Mouse (Mus musculus) embryo, embryonic 11 days (tissue): ENCODE data around the gene Ell3.

ENCODE experiments used
- DNase-seq: peaks from one replicate; pipeline ENCODE4 v3.0.0-alpha.2; 2015

The Ell3 gene

GRCm38 (mm10) chr2:121446506-121446905, 2.4 kb upstream of the Ell3 start:
- DNase-seq = no peak

- no peak for DNase-seq
Observed at GRCm38 (mm10) chr2:121445117-121445516, 1.0 kb upstream of the Ell3 start.

- DNase-seq = no peak
Observed at GRCm38 (mm10) chr2:121443068-121443349, 1.1 kb downstream of the Ell3 start.

- DNase-seq = peak; percentile 67
Observed at GRCm38 (mm10) chr2:121442259-121443067, 1.6 kb downstream of the Ell3 start.

- no peak for DNase-seq
Observed at GRCm38 (mm10) chr2:121441800-121442199, 2.3 kb downstream of the Ell3 start.

- DNase-seq = no peak
Observed at GRCm38 (mm10) chr2:121440834-121441605, 3.1 kb downstream of the Ell3 start.

GRCm38 (mm10) chr2:121439746-121440145, 4.3 kb downstream of the Ell3 start:
- no peak for DNase-seq

GRCm38 (mm10) chr2:121434854-121435253, 9.2 kb downstream of the Ell3 start:
- DNase-seq = peak; percentile 49

- no peak for DNase-seq
Observed at GRCm38 (mm10) chr2:121425890-121426289, 18.2 kb downstream of the Ell3 start.

- DNase-seq = no peak
Observed at GRCm38 (mm10) chr2:121423166-121423565, 20.9 kb downstream of the Ell3 start.

- DNase-seq = no peak
Observed at GRCm38 (mm10) chr2:121418476-121418875, 25.6 kb downstream of the Ell3 start.

GRCm38 (mm10) chr2:121416356-121416755, 27.7 kb downstream of the Ell3 start:
- no peak for DNase-seq

- no peak for DNase-seq
Observed at GRCm38 (mm10) chr2:121415591-121415990, 28.5 kb downstream of the Ell3 start.

GRCm38 (mm10) chr2:121415103-121415502, 29.0 kb downstream of the Ell3 start:
- DNase-seq = no peak

GRCm38 (mm10) chr2:121414139-121414685, 29.9 kb downstream of the Ell3 start:
- peak; percentile 62 for DNase-seq

GRCm38 (mm10) chr2:121413387-121414042, 30.6 kb downstream of the Ell3 start, which contains the start of the genes Pdia3 and Catsper2:
TSS of gene Pdia3 (plus strand) at chr2:121413775.
TSS of gene Catsper2 (minus strand) at chr2:121413792.
- peak; percentile 99 for DNase-seq

- no peak for DNase-seq
Observed at GRCm38 (mm10) chr2:121412843-121413386, 31.2 kb downstream of the Ell3 start.

- DNase-seq = peak; percentile 26
Observed at GRCm38 (mm10) chr2:121408160-121408559, 35.9 kb downstream of the Ell3 start.

GRCm38 (mm10) chr2:121403296-121403695, 40.8 kb downstream of the Ell3 start:
- no peak for DNase-seq

- peak; percentile 93 for DNase-seq
Observed at GRCm38 (mm10) chr2:121396624-121397023, 47.5 kb downstream of the Ell3 start.
